Mouse (Mus musculus): ENCODE results near the gene Cav3.

Cav3 gene

DNA sequence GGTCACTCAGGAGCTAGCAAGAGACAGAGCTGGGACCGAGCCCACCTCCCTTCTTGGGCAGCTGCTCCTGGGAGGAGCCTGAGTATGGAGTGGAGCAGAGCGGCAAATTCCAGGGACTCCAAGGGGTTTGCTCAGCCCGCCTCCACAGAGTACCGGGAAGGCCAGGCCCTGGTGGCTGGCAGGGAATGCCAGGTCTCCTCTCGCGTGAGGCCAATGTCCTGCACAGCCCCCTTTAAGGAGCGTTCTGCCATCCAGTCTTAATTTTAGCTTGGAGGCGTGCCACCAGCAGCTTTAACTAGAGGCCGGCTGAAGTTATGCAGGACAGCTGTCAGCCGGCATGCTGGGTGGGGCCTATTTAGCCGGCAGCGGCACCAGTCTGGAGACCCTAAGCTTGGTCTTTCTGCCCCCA is at the start of gene Cav3:
Gene Cav3, plus strand, starts transcription at position 165 of the 409 bp plus-strand sequence.
- peak; percentile 61 for DNase-seq

DNA sequence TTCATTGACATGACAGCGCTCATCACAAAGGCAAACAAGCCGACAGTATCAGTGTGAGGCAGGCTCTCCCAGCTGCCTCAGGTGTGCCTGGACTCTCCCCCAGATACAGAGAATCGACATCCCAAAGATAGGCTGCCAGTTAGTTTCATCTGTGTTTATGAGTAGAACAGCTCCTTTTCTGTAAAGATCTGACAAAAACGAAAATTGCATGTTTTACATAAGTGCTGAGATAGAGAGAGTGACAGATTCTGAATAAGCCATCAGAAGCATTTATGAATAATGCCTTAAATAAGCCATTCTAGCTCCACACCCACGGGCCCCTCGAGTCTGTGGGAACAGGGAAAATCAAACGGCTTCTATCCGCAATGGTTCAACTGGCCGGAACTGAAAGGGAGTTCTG is 40.0 kb upstream of the Cav3 start:
- DNase-seq, result no peak

DNA sequence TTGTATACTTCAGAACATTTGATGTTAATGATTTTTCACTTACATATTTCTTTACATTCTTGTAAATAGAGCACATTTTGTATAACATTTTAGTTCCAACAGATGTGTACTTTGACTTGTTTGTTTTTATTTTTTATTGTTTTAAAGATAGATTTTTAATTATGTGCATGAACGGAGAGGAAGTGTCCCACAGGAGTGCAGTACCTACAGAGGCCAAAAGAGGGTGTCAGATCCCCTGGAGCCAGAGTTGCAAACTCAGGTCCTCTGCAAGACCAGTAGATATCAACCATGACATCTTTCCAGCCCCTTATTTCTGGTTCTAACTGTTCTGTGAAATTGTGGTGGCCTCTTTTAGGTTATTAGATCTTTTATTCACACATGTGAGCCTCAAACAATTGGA is 38.4 kb upstream of the Cav3 start:
- no peak for DNase-seq

DNA sequence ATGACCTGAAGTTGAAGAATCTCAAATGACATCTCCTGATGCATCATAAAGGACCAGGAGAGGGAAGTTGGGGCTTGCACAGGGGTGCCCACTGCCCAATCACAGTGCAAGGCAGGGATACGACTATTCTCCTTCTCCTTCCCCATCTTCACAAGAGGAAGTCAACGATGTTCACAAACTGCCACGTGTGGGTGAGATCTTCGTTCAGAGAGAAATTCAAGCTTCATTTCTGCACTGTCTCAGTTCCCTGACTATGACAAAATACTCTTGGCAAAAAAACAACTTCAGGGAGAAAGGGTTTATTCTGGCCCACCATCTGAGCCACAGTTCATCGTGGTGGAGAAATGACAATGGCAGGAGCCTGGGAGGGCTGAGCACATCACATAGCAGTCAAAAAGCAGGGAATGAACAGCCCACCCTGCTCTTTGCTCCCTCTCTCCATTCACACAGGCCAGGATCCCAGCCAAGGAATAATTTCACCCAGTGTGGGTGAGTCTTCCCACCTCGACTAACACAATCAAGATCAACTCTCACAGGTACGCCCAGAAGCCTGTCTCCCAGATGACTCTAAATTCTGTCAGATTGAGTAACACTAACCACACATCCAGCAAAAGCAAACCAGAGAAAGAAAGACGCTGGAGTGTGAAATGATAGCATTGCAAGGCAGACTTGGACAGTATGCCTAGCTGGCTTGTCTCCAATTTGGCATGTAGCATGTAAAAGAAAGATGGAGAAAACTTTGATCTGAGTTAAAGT is 35.4 kb upstream of the Cav3 start:
- peak; percentile 58 for DNase-seq

DNA sequence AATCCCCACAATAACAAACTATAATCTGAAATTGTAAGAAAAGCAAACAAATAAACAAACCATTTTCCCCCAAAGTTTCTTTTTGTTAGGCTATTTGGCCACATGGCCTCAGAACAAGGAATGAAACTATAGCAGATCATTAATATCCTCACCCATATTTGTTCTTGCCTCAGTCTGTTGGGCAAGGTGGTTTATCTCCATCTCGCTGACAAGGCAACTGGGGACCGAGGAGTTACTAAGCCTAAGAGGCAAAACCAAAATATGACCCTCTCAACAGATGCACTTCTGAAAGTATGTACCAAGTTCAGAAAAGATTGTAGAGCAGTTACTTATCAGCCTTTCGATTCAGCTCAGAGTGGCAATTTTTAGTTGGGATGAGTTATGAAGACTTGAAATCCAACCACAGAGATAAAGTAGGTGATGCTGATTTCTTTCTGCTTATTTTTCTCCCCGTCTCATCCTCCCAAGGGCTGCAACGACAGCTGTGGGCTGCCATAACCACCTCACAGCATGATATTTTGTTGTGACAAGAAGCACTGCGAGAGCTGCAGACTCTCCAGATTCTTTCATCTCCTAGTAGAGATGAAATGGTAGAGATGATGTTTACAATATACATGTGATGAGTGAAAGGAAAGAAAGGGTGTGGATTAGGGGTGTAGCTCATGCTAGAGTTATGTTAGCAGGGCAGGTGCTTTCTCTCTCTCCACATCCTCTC is 33.1 kb upstream of the Cav3 start:
- peak; percentile 33 for DNase-seq

DNA sequence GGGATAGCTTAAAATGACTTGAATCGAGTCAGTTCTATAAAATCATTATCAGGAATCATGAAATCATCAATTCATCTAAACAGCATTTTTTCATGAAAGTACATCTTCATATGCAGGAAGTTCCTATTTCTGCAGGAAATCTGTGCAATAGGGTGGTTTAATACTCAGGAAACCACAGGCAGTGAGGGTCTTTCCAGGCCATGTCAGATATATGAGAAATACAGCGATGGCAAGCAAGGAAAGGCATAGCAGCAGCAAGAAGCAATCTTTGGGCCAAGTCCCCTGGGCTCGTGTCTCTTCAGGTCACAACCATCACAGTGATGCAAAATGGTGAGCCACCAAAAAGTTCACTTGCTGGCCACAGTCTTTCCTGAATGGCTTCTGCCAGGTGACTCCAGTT is 13.6 kb upstream of the Cav3 start:
- DNase-seq, result no peak

DNA sequence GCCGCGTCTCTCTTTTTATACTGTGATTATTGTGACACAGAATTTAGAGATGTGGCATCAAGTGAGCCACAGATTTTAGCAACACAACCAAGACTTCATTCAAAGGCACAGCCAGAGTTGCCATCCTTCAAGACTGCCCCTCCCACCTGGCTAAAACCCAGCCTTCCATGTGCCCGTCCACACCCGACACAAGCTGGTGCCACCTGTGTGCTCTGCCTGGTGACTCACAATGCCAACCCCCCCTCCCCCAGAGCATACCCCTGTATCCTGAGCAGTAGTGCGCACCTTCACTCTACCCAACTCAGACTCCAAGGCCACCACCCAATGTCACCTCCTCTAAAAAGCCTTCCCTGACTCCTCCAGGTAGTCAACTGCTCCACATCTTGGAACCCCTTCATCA is 2.2 kb downstream of the Cav3 start:
- DNase-seq, result no peak

DNA sequence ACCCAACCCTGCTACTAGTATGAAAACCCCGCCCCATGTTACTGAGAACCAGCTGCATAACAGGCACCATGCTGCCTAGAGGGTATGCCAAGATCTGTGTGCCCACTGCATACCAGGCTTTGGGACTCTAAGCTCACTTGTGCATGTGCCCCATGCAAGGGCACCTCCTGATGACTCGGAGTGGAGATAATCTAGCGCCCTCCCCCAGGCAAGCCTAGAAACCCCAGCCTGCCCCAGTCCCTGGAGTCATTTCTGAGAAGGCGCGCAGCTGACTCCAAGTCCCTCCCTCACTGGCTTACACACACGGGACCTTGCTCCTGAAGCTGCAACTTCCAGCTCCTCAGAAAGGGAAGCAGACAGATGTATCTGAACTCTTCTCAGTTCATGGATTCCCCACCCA is 4.0 kb downstream of the Cav3 start:
- DNase-seq, result no peak

DNA sequence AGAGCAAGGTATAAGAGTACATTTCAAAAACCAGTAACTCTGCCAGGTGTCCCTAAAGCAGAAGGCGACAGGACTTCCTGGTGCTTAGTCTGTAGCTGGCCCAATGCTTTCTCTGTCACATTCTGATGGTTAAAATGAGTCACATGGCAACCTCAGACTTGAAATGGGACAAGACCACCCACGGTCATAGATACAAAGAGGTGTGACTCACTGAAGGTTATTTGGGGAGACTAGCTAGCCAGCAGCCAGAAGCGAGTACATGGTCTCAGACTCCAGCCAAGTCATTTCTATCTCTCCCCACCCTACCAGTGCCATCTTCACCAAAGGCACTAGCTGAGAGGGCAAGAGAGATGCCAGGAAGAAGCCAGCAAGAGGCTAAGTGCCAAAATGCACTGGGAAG is 6.1 kb downstream of the Cav3 start:
- DNase-seq, result no peak

DNA sequence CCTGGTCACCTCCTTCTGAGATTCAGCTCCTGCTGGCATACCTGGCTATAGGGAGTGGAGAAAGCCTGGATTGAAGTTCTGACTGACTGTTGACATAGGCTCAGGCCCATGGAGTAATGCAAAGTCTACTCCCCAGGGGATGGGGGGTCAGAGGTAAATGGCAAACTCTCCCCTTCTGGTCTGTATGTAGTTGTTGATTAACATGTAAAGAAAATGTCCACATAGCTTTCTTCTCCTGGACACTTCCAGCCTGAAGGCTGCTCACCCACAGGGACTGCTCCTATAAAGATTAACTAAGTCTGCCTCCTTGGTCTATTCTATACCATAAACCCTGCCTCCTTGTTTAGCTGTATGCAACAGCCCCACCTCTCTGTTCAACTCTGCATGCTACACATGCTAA is 6.7 kb downstream of the Cav3 start:
- no peak for DNase-seq

DNA sequence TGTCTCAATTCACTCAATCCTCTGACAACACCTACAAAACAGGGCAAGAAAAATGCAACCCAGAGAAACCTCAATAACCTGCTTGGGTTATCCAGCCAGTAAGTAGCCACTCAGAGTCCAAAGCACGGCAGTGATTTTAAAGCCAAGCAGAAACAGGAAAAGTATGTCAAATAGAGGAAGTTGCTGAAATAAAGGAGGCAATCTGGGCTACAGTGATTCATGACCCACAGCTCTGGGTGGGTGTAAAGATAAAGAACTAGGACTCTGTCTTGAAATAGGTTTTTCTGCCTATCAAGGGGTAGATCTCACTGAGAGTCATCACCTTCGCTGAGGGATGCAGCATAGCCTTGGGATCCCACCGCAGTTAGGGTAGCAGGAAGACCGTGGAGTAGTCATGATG is 12.3 kb downstream of the Cav3 start:
- DNase-seq, result no peak

DNA sequence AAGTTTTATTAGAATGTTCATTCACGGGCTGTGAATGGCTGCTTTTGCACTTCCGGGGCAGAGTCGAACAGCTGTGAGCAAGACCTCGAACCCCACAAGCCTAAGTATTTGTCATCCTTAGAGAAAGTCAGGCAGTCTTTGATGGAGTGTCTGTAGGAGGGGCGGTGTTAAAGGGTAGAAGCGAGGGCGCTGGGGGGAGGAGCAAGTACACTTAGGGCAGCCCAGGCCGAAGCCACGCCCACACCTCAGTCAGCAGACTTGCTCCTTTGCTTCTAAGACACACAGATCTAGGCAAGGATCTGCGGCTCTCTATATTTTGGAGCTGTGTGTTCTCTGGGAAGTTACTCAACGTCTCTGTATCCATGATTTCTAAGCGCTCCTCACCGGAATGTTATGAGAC is 20.6 kb downstream of the Cav3 start:
- no peak for DNase-seq

DNA sequence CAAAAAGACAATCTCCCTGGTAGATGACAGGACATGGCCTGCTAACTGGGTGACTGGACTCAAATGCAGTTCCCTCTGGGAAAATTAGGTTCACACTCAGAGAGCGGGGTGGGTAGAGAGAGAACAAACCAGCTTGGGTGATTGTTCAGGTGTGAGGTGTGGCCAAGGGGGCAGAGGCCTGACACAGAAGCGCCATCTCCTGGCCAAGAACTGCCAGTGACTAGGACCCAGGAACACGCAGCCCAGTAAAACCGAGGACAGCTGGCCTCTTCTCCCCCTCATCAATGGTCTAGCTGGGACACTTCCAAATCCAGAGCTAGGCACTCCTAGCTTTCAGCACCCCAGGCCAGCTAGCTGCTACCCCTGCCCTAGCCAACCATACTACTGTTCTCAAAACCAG is 25.0 kb downstream of the Cav3 start:
- peak; percentile 33 for DNase-seq

DNA sequence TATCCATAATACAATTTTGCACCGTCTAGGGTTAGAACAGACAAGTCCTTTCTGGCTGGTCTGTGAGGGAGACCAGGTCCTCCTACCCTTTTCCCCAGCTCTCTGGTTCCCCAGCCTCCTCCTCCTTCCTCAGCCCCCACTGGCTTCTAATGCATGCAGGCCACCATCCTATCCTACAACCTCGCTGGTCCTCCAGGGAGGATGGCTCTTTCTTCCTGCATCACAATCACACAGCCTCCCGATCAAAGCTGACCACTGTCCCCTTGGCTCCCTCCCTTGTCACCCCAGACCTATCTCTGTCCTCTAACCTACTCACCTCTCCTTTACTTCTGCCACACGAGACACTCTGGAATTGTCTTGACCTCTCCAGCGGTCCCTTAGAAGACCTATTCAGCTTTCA is 28.7 kb downstream of the Cav3 start:
- no peak for DNase-seq

DNA sequence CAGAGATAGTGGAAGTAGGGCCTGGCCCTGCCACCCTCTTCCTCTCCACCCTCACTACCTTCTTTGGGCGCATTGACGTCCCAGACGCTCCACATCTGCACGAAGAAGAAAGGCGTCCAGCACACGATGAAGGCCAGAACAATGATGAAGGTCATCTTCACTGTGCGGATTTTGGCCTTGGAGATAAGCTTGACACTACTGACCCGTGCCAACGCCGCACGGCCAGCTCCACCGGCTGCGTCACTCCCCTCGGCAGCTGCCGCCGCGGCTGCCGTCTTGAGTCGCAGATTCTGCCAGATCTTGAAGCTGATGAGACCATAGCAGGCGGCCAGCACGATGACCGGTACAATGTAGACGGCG is 29.5 kb downstream of the Cav3 start:
- no peak for DNase-seq

DNA sequence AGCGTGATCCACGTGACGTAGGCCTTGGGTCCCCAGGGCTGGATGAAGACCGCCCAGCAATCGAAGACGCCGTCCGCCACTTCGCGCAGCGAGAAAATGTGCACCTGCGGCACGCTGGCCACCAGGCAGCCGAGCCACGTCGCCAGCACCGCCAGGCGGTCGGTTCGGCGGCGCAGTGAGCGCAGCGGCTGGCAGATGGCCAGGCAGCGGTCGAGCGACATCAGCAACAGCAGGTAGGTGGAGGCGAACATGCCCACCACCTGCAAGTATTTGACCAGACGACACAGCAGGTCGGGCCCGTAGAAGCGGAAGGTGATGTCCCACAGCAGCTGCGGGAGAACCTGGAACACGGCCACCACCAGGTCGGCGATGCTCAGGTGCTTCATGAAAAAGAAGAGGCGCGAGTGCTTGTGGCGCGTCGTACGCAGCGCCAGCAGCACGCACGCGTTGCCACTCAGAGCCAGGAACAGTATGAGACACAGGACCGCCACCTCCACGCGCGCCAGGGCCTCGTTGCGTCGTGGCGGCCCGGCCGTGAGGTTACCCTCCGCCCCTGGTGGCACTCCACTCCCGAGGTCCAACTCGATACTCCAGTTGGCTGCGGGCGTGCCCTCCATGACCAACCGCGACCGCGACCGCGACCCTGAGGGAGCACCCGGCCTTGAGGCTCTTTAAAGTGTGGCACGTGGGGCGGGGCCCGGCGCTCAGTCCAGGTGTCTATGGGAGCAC is 30.0 kb downstream of the Cav3 start:
- DNase-seq, result no peak

DNA sequence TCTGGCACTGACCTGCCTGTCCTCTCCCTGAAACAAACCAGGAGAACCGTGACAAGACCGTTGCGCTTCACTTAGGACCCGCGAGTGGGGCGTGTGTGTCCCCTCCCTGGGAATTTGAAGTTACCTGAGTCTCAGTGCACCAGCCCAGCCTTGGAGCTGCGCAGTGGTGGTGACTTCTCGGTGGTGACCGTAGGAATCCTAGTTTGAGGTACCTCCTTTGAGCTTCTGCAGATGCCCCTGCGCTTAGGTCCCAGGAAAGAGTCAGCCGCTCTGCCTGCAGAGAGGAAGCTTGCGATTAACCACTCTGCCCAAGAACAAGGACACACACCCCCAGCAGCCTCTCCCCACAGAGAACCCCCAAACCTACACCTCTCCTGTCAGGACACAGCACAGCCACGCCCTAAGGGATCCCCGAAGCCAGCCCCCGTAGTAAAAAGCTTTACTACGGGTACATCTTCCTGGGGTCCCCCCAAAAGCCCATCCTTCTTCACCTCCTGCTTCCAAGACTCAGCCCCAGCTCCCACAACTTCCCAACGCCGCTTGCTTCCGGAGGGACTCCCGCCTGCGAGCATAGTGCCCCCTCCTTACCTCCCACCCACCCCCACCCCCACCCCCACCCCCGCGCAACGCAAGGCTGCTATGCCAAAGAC is 30.7 kb downstream of the Cav3 start, which contains the start of gene Oxtr:
Gene Oxtr, minus strand, starts transcription at position 34 of the 650 bp plus-strand sequence.
- DNase-seq, result no peak

DNA sequence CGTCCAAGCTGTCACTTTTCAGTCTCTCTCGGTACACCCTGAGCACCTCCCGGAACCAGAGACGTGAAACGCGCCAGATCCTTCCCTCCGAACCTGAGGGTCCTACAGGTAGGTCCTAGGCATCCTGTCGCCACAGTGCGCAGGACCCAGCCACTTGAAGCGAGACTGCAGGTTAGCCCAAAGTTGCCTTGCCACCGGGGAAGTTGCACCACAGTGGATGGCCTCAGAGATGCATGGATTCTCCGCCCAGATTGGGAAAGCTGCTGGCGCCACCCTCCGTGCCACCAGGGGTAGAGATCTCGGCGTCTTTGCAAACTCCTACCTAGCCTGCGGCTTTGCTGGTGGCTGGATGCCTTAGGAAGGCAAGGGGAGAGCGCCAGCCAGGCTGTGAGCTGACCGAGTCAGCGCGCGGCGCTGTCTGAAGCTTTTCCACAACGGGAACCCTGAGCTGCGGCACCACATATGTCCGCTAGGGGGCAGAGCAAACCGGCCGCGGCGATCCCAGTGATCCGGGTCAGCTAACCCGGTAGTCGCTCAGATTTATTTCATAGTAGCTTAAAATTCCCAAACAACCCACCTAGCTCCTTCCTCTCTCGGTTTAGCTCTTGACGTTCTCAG is 31.4 kb downstream of the Cav3 start:
- peak; percentile 88 for DNase-seq

DNA sequence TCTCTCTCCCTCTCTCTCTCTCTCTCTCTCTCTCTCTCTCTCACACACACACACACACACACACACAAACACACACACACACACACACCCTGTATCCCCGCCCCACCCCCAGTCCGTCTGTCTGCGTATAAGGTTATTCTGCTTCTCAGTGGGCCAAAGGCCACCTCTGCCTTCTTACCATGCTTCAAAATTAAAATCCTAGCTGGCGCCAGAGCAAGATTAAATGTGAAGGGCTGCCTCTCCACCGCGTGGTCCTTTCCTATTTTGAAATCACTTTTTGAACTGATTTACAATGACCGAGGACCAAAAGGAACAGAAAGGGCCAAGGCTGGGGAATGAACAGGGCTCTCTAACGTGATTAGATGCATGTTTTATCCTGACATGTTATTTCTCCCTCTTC is 32.2 kb downstream of the Cav3 start:
- DNase-seq, result no peak

DNA sequence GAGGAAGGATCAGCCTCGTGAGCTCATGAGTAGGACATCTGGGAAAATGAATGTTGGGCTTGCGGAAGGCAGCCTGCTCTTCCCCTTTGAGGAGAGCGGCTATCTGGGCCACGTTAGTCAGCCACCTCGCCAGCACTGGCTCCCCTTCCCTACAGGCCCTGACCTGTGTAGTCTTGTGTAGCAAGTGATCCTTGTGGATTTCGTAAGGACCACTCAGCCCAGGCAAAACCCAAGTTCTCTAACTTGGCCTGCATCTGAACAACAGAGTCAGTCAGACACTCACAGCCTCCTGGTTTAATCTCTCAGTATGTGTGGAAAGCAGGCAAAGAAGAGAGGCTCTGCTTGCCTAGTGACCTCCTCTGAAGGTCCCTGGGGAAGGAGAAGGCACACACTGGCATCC is 33.4 kb downstream of the Cav3 start:
- no peak for DNase-seq

DNA sequence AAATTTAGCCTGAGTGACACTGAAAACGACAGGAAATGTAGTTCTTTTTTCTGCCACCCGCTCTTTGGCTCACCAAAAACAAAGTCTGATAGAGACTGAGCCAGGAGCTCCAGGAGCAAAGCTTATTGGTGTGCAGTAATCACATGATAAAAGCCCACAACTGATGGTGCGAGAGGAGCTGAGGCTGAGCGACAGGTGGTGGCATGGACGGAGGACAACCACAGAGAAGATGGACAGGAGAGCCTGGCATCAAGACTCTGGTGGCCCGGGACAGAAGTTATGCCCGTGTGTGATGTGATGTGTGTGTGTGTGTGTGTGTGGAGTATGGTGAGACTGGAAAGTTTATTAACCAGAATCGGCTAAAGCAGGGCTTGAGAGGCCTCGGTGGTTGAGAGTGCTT is 34.1 kb downstream of the Cav3 start:
- DNase-seq, result no peak

DNA sequence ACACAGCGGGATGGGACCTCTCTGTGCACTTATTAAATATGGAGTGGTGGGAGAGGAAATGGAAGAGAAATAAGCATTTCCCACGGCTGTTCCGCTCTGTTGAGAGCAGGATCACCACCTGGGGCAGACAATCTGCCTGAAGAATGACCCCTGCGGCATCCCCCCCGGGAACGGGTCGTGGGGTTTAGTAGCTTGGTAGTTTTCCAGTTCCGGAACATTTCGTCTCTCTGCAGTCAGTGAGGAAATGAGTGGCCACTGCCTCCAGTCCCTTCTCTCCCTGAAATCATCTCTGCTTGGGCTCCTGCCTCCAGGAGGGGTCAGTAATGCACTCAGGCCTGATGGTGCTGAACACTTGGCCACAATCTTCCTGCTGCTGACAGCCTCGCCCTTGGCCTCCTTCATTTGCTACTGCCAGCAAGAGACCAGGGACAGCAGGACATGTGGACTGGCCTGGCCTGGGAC is 35.3 kb downstream of the Cav3 start:
- DNase-seq, result no peak

DNA sequence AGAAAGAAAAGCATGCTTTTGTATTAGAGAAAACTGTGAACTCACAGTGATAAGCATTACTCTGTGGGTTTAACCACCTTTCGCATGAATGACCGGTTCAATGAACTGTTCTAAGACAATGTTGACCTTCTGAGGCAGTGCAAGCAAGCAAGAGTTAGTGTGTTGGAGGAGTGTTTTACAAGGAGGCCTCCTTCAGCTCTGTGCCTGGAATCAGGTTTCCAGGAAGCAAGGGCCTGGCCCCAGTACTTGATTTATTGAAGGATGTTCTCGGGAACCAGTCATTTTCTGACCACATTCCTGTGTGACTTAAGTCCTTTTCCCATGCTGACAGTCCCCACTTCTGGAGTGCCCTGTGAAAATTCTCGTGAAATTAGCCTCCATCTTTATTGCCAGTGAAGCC is 35.9 kb downstream of the Cav3 start:
- DNase-seq, result peak; percentile 21

Measured in lung, postnatal 10 days (tissue).